Mouse (Mus musculus) MN1 (cell line): Measurements from ENCODE around the gene Pcid2.
"Not testable (repeated sequence)": the region's sequence is repeated elsewhere in the genome, so short reads cannot be mapped to it uniquely, and the experiment has no call there.

Experiments used
- DNase-seq: peaks from one replicate; pipeline ENCODE4 v3.0.0-alpha.2; 2016; ENCODE audit warnings: low spot score

The Pcid2 gene

GRCm38 (mm10) chr8:13077542-13077941, 27.7 kb downstream of the Pcid2 start:
- DNase-seq: no peak

DNA sequence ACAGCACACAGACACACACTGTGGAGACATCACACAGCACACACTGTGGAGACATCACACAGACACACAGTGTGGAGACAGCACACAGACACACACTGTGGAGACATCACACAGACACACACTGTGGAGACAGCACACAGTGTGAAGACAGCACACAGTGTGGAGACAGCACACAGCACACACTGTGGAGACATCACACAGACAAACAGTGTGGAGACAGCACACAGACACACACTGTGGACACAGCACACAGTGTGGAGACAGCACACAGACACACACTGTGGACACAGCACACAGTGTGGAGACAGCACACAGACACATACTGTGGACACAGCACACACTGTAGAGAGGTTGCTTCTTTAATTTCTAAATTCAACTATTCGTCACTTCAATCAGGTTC, 29.7 kb downstream of the Pcid2 start:
- DNase-seq: not testable (repeated sequence)

- DNase-seq: no peak
These were observed 30.2 kb downstream of the Pcid2 start for GRCm38 (mm10) chr8:13075044-13075443.

DNA sequence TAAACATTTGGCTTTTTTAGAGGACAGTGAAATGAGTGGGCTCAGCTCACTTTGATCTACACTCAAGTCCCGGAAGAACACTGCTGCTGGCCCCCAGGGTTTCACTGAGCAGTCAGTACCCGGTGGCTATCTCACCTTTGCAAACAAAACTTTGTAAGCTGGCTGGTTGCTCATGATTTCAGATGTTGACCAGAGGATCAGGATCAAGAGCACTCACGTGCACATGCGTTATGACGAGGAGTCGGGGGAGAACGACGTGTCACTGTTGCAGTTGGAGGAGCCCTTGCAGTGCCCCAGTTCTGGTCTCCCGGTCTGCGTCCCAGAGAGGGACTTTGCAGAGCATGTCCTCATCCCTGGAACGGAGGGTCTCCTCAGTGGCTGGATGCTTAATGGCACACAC, 32.0 kb downstream of the Pcid2 start:
- DNase-seq: no peak

GRCm38 (mm10) chr8:13063112-13063511, 42.1 kb downstream of the Pcid2 start:
- no peak for DNase-seq

DNA sequence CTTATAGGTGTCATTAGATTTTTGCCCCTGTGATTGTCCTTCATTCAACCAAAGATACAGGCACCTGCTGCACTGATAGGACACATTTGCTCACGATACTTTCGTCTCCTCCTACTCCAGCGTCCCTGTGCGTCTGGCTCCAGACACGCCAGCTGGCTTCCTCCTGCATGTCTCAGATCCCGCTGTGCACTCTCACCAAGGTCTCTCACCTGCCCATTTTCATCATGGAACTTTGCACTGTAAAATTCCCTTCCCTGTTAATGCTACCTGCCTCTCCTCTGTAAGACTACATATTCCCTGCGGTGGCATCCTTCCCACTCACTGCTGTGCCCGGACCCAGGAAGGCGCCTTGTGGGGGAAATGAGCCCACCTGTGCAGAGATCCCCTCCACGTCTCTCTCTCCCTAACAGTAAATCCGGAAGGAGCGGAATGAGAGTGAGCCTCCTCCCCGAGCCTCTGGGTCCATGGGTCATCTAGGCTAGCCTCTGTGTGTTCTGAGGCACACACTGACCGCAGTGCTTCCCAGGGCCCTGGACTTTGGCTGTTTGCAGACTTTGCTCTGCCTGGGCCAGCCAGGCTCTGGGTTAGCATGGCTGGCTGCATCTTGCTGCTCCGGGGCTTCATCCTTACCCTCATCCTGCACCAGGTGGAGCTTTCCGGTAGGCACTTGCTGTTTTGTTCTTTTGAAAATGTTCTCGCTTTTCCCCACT, 44.7 kb downstream of the Pcid2 start, which contains the start of gene Proz:
Proz (plus strand) TSS at position 474 of the 710 bp plus-strand sequence.
- no peak for DNase-seq

GRCm38 (mm10) chr8:13057351-13057750, 47.9 kb downstream of the Pcid2 start:
- DNase-seq: no peak

GRCm38 (mm10) chr8:13050550-13050949, 54.7 kb downstream of the Pcid2 start:
- no peak for DNase-seq

- no peak for DNase-seq
These were observed 57.6 kb downstream of the Pcid2 start for GRCm38 (mm10) chr8:13047652-13048051.

- DNase-seq: no peak
These were observed 63.8 kb downstream of the Pcid2 start for GRCm38 (mm10) chr8:13041459-13041858.

GRCm38 (mm10) chr8:13039054-13039453, 66.2 kb downstream of the Pcid2 start:
- no peak for DNase-seq

DNA sequence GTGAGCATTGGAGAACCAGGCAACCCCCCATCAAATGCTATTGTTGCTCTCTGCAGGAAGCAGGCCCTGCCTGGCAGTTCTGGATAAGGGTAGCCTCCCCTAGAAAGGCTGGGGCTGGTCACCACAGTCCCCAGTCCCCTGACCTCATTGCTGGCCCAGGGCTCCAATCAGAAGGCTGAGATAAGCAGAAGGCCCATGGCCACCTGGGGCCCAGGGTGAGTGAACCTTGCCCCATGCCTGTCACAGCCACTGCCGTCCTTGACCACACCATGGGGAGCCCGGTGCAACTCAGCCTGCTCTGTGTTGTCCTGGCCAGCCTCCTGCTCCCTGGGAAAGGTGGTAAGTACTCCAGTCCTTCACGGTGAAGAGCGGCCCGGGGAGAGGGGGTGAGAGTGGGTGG, 67.7 kb downstream of the Pcid2 start:
- no peak for DNase-seq

DNA sequence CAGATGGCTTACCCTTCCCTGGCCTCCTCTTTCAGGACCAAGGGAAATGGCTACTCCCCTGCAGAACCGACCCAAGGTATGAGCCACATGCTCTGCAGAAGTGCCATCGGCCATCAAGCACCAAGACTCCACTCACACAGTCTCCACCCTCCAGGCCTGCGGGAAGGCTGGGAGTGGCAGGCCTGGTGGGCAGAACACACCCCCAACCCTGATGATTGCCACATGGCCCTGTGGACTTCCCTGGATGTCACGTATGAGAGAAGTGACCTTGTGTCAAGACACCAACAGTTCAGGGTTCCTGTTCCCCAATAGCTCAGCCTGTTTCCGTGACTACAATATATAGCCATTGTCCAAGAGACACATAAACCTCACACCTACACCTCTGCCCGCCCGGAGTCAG, 68.2 kb downstream of the Pcid2 start, which contains the start of gene F10:
F10 (plus strand) TSS at position 294 of the 400 bp plus-strand sequence.
- DNase-seq: no peak

DNA sequence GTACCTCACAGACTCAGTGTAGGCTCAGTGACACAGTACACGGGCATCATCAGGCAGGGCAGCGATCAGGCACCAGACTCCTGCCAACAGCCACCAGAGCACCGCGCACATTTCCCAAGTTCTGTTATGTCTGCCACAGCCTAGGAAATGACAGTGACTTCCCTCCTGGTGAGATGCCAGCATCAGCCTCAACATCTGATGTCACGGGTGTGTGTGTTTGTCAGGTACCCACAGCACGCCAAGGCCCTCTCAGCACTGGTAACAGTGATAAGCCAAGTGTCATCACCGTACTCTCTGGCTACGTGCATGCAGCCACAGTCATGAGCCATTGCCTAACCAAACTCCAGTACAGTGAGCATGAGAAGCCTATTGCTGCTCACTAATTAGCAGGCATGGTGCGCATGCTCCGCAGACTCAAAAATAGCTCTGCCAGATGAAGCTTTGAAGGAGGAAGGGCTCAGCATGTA, 68.9 kb downstream of the Pcid2 start:
- DNase-seq: peak; percentile 13

- no peak for DNase-seq
These were observed 76.8 kb downstream of the Pcid2 start for GRCm38 (mm10) chr8:13028482-13028881.

- DNase-seq: no peak
These were observed 77.6 kb downstream of the Pcid2 start for GRCm38 (mm10) chr8:13027615-13028014.
